Mouse (Mus musculus) left cerebral cortex, postnatal 4 days (tissue): ENCODE results near the gene Bphl. TPM values are rescaled to one million over a fixed set of nuclear protein-coding genes. Genes with fewer than 3 reads are reported as not detected.
A peak's percentile ranks its signal among the peaks of the same experiment; 100 is the strongest.

ENCODE experiments used
- DNase-seq: peaks from one replicate; pipeline ENCODE4 v3.0.0-alpha.2; 2022
- intact Hi-C: fragments of 180-260 bp; cut with DNase I; formaldehyde crosslinking; loops from one replicate; pipeline ENCODE4 v1.15.1; 2025
- total RNA-seq, 2 experiments: library from RNA; stranded (reverse); gene quantifications; 2 replicates each; pipeline ENCODE4 v1.2.3; 2021

Bphl gene
- 10 to 100 TPM; 27.6 to 31.3 TPM for total RNA-seq

DNA sequence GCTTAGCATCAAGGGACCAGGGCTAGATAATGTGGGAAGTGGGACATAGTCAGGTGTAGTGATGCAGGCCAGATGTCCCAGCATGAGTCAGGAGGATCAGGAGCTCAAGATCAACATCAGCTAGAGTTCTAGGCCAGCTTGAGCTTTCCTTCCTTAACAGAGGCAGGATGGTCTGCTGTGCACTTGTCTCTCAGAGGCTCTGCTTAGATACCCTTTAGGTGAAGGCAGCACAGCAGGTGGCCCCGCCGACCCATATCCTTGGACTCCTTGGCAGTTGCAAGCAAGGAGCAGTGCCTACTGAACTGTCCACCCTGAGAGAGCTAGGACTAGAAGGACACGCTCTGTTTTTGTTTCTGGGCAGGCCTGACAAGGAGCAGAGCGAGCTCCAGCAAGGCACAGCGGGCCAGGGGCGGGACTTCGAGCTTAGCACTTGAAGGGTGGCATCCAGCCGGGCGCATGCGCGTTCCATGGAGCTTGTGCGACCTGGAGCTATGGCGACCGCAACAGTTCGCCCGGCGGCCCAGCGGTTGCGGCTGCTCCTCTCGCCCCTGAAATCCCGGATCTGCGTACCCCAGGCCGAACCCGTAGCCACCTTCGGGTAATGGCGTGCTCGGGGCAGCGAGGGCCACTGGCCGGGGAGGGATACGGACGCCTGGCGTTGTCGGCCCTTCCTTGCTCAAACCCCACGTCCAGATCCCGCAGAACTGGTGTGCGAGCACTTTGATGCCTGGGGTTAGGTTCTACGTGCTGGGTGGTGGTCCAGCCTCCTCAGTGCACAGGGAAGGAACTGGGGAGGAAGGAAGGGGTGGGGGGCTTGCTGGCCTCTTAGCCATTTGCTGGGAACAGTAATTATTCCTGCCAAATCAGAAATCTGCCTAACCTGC lies at the start of gene Bphl:
Gene Bphl, plus strand, starts transcription at position 426 of the 884 bp plus-strand sequence.
- peak; percentile 96 for DNase-seq
- intact Hi-C loops, result no loop called here

DNA sequence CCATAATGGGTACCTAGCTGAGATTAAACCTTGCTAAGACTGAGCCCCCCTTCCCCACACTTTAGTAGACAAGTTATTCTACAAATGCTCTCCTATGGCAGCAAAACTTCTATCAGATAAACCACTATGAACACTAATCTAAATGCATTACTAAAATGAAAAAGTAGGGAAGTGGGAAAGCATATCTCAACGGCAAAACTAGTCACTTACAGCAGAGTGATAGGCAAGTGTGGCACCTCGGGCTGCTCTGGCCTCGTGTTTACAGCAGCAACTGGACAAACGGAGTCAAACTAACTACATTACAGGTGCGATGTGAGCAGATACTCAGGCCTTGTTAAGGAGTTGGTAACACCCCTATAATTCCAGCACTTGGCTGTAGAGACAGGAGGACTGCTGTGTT lies 47.8 kb upstream of the Bphl start:
- intact Hi-C loops, result loop anchor here (5.0 kb wide), 1 partner anchor 32 kb away; no protein-coding TSS in a partner anchor
- no peak for DNase-seq

DNA sequence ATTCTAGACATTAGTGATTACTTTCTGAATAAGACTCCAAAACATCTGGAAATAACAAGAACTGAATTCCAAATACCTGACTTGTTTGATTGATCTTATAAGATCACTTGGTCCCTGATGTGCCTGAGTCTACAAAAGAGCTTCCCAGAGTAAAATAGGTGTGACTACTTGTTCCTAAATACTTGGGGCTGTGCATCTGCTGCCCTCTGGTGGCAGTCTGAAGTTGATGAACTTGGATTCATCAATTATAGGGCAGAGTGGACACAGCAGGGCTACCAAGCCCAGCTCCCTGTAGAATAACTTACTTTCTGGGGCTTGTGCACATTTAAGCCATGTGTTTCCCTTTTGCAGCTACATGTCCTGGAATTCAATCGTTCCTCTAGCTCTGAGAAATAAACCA lies 42.2 kb upstream of the Bphl start:
- peak; percentile 72 for DNase-seq
- intact Hi-C loops, result no loop called here

DNA sequence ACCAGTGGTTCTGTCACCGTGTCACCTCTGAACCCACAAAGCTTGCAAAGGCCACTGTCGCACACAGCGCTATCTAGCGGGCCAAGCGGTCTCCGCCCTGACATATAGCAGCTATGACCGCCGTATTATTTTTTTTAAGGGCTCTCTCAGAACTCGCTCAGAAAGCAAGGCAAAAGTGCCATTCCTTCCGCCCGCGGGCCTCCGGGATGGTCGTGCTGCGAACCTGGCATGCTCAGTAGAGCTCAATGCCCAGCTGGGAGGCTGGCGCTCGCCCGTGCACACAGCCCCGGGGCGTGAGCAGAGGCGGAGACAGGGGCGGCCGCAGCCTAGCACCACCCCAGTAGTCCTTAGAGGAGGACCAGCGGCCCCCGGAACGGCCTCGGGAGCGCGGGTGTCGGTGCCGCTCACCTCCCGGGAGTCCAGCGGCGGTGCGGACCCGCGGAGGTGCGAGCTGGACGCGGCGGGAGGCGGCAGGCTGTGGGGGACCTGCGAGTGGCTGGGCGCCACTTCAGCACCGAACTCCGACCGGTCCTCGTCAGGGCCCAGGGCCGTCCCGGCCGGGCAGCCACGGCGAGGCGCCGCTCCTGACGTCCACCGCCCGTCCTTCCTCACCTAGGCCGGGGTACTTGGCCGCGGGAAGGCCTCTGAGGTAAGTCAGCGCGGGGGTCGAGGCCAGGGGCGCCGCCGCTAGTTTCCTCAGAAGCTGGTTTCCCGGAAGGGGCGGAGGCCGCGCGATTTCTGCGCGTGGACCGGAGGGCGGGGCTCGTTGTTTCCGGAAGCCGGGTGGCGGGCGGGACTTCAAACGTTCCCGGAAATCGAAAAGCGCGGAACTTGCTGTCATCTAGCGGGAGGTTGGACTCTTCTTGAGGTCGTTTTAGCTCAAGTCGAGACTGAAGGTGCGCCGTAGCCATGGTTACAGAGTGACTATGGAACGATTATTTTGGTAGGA lies 35.1 kb upstream of the Bphl start, which contains the start of the genes Ripk1 and Serpinb6a:
Gene Ripk1, plus strand, starts transcription at position 306 of the 949 bp plus-strand sequence.
Gene Serpinb6a, minus strand, starts transcription at position 737 of the 949 bp plus-strand sequence.
- intact Hi-C loops, result loop anchor here (5.0 kb wide), 1 partner anchor 1100 kb away; no protein-coding TSS in a partner anchor
- peak; percentile 90 for DNase-seq

DNA sequence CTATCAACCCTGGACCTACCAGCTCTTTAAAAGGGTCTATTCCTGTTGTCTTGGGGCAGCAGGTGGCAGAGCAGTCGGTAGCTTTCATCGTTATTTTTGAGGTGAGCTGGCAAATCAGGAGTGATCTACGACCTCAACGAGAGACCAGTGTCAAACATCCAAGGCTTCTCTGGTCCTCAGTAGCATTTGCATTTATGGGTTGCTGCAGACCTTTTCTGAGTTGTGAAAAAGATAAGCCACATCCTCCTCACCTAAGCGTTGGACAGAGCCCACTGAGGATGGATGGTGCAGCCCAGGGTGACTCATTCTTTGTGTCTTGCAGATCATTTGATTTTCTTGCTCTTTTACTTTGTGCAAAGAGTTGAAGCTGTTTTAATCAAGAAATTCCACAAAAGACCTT lies 34.3 kb upstream of the Bphl start:
- intact Hi-C loops, result loop anchor here (5.0 kb wide), 1 partner anchor 1101 kb away; no protein-coding TSS in a partner anchor
- no peak for DNase-seq

DNA sequence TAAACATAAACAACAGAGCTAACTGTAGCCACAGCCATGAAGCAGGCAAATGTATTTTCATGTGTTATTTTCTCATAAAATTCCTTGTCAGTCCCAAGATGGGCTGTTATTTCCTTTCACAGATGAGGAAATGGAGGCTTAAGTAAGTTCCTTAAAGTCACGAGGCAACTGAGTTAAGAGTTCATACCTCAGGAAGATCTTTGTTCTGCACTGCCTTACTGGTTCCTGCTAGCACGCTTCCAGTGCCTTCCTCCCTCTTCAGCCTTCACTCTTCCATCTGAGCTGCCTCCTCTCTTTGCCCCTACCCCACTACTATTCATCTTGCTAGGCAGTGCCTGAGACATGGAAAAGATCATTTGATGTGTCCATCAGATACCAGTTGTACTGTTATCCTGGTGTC lies 30.2 kb upstream of the Bphl start:
- intact Hi-C loops, result no loop called here
- DNase-seq, result no peak

DNA sequence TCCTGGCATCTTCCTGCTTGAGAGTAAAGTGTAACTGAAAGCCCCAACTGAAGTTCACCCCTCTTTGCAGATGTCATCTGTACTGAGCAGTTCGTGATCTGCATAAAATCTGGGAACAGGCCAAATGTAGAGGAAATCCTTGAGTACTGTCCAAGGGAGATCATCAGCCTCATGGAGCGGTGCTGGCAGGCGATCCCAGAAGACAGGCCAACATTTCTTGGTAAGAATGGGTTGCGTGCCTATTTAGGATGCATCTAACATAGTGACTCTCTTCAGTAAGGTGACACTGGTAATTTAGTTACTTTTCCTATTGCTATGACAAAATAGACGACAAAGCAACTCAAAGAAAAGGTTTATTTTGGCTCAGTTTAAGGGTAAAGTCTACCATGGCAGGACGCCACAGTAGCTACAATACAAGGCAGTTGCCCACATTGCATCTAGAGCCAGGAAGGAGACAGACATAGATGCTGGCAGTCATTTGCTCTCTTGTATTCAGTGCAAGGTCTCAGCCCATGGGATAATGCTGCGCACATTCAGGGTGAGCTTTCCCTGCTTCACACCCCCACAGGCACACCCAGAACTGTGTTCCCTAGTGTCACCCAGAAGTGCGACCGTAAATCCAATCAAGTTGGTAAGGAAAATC lies 20.3 kb upstream of the Bphl start:
- peak; percentile 67 for DNase-seq

DNA sequence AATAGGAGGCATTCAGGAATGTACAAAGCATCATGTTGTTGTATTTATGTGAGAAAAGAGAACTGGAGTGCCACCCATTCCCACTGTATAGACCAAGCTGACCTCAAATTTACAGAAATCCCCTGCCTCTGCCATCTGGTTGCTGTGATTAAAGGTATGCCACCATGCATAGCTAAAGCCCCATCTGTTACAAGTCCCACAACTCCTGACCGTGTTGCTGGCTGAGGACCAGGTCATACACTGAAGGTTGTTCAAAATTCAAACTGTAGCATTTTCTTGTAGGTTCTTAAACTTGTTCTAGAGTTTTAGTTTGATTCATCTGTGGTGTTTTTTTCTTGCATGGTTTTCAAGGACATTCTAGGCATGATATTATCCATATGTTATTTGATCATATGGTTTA lies 18.9 kb upstream of the Bphl start:
- DNase-seq, result peak; percentile 52
- intact Hi-C loops, result no loop called here

More for the DNA sequence above, 20.3 kb upstream of the Bphl start:
- intact Hi-C loops, result no loop called here

DNA sequence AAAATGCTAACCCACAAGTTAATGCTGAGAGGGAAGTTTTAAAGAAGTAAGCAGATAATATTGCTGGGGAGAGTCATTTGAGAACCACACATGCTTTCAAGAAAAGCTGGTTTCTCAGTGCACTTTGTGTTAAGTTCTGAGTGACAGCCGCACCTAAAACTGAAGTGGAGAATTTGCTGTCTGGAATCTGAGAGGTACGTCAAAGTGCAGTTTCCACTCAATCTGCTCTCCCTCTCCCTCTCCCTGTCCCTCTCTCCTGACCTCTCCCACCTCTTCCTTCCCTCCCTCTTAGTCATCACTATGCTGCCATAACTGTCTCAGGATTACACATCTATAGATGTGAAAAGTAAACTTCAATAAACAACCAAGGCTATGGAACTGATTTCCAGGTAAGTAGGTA lies 15.4 kb upstream of the Bphl start:
- intact Hi-C loops, result no loop called here

DNA sequence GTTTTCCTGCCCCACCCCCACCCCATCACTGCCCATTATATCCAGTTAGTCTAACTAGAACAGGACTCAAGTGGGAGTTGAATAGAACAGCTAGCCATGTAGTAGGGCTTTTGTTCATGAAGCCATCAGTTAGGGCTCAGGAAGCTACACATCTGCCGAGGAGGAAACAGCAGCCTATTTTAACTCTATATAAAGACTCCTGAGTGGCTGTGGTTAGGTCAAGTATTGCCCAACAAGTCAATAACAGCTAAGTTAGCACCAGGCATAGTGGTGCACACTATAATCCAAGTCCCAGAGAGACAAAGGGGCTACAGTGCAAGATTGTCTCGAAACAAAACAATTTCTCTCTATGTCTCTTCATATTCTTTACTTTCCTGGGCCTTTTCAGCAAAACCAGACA lies 5.4 kb upstream of the Bphl start:
- intact Hi-C loops, result no loop called here
- no peak for DNase-seq

More for the DNA sequence above, 15.4 kb upstream of the Bphl start:
- DNase-seq, result no peak

DNA sequence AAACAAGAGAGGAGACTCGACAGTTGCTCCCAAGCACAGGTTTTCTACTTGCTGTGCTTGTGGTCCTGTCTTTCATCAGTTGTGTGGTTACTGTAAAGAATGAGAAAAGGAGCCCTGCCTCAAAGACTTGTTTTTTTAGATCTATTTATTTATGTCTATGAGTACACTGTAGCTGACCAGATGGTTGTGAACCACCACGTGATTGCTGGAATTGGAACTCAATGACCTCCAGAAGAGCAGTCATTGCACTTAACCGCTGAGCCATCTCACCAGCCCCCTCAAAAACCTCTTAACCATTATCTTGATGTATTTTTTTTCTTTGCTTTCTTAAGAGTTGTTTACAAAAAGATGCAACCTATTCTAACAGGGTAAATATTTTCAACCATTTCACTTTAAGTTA lies 2.0 kb upstream of the Bphl start:
- intact Hi-C loops, result no loop called here
- no peak for DNase-seq

DNA sequence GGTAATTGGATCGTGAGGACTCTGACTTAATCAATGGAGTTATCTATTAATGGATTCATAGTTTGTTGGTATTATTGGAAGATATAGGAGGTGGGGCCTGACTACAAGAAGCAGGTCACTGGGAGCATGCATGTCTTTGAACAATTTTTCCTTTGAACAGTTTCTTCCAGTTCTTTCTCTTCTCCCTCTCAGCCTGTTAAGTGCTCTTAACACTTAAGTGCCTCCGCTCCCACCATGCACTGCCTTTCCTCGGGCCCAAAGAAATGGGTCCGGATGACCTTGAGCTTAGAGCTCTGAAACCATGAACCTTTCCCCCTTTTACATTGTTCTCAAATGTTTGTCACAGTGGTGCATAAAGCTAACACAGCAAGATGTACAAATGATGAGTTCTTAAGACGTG lies 671 bp upstream of the Bphl start:
- intact Hi-C loops, result no loop called here

DNA sequence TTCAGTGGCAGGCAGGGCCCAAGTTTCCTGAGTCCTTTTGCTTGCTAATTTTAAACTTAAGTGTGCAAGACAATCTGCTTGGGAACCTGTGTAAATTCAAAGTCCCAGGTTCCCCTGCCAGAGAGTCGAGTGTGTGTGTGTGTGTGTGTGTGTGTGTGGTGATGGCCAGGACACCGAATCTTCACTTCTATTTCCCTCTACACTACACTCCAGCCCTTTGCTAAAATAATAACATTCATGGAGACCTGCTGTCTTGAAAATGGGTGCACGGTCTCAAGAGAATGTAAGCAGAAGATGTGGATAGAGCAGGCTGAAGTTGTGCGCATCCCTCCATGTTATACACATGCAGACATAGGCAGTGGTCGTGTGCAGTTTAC lies 647 bp downstream of the Bphl start:
- DNase-seq, result no peak
- intact Hi-C loops, result no loop called here

More for the DNA sequence above, 671 bp upstream of the Bphl start:
- no peak for DNase-seq

DNA sequence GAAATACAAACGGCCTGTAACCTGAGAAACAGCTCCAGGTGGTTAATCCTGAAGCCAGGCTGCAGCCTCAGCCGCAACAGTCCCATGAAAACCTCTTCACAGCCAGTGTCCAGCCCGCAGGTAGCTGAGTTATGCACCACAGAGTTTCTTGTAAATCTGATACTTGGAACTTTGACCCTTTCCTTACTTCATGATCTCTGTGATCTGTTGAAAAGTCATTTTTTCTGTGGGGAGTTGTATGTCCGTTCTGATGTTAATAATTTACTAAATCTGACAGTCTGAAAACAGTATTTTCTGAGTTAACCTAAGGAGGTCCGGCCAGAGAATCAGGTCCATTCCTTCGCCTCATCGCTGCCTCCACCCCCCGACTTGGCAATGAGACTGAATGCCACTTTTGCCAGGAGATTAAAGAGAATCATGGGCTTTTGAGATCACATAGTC lies 1.5 kb downstream of the Bphl start:
- DNase-seq, result no peak
- intact Hi-C loops, result no loop called here

DNA sequence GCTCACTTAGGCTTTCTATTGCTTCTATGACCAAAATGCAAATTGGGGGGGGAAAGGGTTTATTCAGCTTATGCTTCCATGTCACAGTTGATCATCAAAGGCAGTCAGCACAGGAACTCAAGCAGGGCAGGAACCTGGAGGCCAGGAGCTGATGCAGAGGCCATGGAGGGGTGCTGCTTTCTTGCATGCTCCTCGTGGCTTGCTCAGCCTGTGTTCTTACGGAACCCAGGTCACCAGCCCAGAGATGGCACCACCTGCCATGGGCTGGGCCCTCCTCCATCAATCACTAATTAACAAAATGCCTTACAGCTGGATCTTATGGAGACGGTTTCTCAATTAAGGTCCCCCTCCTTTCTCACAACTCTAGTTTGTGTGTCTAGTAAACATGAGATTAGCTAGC lies 2.7 kb downstream of the Bphl start:
- DNase-seq, result no peak
- intact Hi-C loops, result loop anchor here (10.0 kb wide), 1 partner anchor 595 kb away; no protein-coding TSS in a partner anchor

DNA sequence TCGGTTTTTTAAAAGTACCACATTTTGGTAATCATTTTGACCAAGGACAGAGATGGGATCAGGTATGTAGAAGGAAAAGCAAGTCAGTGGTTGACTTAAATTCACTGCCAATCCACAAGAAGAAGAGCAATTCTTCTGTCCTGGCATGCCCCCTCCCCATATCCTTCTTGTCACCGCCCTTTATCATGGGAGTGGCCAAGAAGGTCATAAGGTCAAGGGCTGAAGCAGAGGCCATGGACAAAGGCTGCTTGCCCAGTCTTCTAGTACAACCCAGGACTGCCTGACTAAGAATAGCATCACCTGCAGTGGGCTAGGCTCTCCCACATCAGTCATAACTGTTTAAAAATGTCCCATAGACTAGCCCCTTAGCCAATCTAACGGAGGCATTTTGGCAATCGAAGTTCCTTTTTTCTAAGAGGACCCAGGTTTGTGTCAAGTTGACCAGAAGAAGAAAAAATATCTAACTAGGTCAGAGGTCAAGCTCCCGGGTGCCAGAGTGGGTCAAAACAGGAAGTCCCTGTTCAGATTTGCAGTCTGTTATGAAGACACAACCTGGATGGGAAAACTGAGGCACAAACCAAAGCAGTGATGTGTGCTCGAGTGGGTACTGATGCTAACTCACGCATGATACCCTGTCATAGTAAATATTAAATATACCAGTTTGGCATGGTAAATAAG lies 6.5 kb downstream of the Bphl start:
- no peak for DNase-seq
- intact Hi-C loops, result loop anchor here (10.0 kb wide), 1 partner anchor 591 kb away; no protein-coding TSS in a partner anchor

DNA sequence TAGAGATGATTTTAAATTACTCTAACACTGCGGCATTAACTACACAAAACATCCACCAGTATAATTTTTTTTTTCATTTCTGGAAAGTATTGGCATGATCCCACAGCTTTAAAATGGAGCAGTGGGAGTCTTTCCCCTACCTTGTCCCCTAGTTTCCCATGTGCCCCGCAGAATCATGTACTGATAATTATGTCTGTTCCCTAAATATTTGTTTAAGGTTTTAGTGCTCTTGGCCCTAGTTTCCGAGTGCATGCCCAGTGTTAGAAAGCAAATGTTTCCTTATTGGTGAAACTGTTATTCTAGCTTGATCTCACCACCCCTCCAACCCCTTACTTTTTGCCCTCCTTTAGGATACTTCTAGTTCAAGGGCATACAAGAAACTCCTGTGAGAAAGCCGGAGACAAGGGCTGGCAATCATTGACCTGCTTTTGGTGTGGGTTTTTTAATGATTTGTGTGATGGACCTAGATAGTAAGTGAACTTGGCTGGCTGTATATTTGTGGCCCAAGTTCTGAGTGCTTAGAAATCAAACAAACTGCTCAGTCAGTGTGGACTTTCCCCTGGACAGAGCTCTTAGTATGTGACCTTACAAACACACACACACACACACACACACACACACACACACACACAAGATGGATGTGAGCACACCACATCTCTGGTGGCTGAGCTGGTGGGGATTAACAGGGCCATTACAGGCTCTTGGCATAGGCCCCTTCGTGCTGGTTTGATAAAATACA lies 8.3 kb downstream of the Bphl start:
- intact Hi-C loops, result loop anchor here (2.0 to 10.0 kb wide), 2 partner anchors 109 to 589 kb away; no protein-coding TSS in a partner anchor
- DNase-seq, result no peak

DNA sequence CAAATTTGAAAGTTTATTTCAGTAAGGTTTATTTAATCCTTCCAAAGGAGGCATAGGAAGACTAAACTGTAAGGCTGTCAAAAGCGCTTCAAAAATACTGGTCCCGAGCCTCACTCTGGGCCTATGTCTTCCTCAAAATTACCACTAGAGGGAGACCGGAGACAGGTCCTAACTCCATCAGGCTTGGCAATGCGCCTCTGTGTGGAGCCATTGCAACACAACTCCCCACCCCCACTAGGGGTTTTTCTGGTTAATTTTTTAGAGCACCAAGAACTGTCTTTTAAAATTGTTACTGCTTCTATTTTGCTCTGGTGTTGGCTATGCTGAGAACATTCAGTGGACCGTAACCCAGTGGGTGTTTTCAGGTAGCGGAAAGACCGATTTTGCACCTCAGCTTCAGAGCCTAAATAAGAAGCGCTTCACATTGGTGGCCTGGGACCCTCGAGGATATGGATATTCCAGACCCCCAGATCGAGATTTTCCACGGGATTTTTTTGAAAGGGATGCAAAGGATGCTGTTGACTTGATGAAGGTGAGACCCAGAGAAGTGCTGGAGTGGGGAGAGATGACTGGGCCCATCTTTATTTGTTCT lies 9.1 kb downstream of the Bphl start:
- peak; percentile 92 for DNase-seq
- intact Hi-C loops, result loop anchor here (2.0 to 10.0 kb wide), 2 partner anchors 108 to 588 kb away; no protein-coding TSS in a partner anchor
